Mouse (Mus musculus) mature B cell (primary cell): ENCODE data around the gene Pglyrp1.

Source experiments
- in situ Hi-C: fragments of 300-500 bp; cut with MboI; formaldehyde crosslinking; loops from 2 replicates; pipeline ENCODE4 v1.14.3; 2019

Gene Pglyrp1

DNA sequence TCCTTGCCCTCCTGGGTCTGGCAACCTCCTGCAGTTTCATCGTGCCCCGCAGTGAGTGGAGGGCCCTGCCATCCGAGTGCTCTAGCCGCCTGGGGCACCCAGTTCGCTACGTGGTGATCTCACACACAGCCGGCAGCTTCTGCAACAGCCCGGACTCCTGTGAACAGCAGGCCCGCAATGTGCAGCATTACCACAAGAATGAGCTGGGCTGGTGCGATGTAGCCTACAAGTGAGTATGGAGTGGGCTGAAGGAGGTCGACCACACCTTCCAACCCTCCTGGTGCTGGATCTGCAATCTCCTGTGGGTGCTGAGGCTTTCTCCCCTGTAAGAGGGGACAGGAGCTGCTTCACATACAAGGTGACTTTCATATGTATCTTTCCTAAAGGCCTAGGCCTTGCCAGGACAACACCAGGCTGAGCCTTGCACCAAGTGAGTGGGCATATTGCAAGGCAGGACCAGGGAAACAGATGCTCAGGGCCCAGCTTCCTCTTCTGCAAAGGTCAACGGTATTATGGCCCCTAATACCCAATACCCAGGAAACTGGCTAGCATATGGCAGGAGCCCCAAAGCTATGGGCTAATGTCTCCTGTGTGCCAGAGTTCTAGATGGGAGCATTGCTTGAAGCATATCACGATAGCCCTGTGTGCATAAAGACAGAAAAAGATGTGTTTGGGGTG is 13.8 kb downstream of the Pglyrp1 start:
- in situ Hi-C loops = no loop called here

DNA sequence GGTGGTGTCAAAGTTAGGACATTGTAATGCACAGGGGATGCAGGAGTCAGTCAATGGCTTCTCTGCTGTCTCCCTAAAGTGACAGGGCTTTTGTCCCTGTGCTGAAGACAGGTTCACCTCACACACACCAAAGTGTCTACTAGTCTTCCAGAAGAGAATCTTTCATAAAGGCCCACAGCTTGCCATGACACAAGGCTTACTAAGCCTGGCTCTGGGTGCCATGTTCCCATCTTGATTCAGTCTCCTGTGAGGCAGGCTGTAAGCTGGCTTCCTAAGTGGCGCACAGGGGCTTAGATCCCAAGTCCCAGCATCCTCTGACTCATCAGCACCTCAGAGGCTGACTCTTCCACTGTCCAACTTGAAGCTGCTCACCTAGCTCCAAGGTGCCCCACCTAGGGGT is 15.8 kb downstream of the Pglyrp1 start:
- in situ Hi-C loops = no loop called here

DNA sequence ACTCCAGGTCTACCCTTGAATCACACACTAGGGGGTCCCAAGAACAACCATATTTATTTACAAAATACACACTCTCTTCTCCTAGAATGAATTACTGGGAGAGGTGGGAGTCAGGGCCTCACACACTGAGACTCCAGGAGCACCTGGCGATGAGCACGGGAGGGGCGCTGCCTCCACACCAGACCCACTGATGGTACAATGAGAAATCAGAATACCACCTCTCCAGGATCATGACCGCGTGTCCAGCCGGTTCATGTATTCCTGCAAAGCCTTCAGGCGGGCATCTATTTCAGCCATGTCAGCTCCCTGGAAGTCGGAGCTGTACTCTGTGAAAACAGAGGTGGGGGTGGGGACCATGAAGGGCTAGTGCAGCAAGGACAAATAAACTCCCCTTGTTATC is 19.7 kb downstream of the Pglyrp1 start:
- in situ Hi-C loops = no loop called here

DNA sequence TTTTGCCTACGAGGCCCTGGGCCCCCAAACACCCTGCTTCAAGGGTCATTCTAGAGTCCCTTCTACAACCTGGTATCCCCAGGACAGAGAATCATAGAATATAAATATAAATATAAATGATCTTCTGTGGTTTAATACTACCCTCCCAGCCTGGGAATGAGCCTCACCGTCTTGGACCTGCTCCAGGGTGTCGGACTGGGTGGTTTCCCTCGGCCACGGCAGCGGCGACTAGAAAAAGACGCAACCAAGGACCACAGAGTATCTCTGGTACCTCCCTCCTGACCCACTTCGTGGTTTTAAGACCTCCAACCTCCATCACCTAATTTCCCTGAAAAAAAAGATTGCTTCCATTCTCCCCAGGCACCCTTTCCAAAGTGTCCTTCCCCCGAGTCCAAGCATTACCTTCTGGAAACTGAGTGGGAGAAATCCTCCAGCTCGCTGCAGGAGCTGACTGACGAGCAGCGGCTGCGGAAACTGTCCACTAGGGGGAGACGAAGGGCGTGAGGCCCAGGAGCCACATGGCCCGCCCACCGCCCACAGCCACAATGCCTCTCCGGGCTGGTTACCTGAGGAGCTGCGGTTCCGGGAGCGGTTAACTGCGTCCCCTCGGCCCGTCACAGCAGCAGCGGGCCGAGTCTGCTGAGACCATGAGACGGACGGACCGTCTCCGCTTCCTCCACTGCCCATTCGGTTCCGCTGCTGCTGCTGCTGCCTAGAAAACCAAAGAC is 20.9 kb downstream of the Pglyrp1 start:
- in situ Hi-C loops = no loop called here

DNA sequence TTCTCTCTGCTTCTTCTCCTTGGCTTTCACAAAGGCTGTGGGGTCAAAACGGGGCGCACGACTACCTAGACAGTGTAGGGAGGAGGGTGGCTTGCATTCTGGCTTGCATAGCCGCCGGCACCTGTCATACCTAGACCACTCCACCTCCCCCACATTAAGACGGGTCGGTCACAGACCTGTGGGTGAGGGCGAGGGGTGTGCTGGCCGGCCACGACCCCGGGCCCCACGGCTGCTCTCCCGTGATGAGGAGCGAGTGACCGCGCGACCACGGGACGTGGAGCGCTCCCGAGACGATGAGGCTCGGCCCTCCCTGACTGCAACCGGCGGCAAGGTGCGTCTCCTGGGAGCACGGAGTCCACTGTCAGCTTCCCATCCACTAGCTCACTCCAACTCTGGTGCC is 21.9 kb downstream of the Pglyrp1 start:
- in situ Hi-C loops = no loop called here

DNA sequence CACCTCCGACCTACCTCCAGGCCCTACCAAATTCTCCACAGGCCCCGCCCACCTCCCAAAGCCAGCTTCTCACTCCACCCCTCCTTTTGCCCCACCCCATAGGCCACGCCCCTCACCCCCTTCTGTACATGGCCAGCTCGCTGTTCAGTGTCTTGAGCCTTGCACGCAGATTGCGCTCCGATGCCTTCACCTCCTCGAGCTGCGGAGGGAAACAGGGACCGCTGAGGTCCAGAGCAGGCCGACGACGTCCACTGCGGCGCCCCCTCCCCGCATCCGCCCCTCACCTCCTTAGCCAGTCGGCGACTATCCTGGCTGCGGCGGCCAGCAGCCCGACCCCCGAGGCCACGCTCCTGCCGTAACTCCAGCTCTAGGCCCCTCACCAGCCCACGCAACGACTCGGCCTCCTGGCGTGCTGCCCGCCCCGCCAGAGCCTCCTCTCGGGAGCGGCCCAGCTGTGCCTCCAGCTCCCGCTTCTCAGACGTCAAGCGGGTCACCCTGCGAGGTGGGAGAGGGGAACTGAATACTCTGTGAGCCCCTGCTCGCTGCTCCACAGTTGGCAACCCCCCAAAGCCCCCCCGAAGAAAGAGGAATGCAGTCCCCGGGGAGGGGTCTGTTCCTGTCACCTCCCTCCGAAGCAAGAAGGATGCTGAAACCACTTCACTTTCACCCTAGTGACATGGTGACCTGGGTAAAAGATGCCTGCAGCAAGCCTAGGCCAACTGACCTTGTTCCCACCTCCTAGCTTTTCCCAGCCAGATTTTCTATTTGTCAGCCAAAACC is 22.7 kb downstream of the Pglyrp1 start:
- in situ Hi-C loops = no loop called here

DNA sequence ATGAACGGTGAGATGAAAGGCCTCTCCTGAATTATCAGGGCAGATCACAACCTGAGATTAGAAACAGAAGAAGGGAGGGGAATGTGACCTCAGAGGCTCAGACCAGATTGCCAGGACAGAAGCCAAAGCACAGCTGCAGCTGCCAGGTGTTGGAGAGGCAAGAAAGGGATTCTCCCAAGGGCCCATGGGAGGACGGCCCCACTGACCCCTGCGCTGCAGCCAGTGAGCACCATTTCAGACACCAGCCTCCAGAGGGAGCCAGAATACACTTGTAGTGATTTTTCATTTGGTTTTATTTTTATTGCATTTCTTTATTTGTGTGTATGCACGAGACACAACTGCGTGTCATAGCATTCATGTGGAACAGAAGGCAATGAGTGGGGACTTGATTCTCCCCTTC is 25.4 kb downstream of the Pglyrp1 start:
- in situ Hi-C loops = no loop called here

DNA sequence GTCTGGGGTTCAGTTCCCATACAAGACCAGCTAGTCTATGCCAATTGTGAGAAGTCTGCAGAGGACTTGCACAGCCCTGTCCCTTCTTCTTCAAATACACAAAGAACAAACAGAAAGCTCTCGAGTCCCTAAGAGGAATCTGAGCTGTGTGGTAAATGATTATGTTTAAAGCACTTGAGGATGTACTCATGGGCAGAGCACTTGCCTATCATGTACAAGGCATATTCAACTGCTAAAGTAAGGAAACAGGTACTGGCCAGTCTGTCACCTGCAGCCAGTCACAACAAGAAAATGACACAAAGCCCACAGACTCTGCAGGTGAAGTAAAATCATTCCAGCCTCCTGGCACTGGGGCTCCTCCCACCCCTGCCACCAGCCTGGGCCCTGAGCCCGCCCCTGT is 29.4 kb downstream of the Pglyrp1 start:
- in situ Hi-C loops = no loop called here

DNA sequence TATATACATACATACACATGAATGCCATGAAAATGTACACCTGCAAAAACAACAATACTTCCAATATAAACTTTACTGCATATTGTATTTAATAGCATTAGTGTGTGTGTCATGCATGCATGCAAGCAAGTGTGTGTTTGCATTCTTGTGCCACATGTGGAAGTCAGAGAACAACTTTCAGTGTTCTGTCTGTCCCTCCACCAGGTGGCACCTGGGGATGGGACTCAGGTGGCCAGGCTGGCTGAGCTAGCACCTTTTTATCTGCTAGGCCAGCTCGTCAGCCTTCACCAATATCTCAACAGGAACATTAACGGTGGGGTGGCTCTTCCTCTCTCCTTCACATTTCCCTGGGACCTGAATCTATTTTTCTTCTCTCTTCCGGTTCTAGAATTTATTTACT is 31.4 kb downstream of the Pglyrp1 start:
- in situ Hi-C loops = no loop called here

DNA sequence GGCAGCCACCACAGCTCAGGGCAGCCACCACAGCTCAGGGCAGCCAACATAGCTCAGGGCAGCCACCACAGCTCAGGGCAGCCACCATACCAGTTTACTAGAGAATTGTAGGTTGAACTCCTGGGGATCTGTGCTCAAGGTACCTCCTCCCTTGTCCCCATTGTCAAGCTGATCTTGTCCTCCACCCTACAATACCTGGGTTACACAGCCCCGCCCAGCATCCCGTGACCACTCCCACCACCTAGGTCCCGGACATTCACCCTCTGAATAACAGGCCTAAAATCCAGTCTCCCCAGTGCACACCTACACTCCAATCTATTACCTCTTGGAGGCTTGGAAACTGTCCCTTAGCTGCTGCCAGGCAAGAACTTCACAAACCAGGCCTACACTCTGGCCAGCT is 33.8 kb downstream of the Pglyrp1 start:
- in situ Hi-C loops = no loop called here

DNA sequence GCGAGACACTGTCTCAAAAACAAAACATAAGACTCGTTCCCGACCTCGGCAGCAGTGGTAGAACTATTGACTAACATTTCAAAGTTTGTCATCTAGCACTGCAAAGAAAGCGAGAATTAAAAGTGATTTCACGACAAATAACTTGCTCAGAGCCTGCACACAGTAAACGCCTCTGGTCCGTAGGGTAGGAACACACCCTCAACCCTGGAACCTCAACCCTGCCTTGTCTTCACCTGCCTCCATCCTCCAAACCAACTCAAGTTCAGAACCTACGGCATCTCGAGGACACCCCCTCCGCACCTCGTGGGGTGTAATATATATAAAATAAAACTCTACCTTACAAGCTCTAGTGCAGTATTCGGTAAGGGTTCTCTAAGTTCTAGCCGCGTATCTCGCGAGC is 38.7 kb downstream of the Pglyrp1 start:
- in situ Hi-C loops = no loop called here

DNA sequence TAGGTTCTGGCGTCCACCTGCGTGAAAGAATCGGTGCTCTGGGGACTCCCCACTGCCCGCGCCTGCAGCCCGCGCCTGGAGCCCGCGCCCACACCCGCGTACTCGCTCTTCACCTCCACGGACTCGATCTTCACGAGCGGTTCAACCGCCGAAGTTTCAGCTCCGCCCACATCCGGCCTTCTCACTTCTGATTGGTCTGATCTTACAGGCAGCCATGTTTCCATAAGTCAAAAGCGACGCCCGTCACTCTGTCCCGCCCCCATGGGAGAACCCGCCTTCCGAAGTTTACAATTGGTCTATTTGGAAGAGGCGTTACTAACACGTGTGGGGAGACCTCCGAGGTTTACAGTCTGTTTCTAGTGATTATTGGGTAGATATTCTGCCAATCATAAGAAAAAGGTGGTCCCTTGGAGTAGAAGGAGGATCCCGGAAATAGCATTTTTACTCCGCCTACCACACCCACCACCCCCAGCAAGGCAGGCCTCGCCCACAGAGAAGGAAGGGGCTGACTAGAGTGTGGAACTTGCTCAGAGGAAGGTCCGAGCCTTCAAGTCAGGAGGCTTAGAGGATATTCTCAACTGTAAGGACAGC is 39.2 kb downstream of the Pglyrp1 start, which contains the start of gene Ccdc61:
Ccdc61 (minus strand) TSS at position 175 of the 591 bp plus-strand sequence.
- in situ Hi-C loops = no loop called here

DNA sequence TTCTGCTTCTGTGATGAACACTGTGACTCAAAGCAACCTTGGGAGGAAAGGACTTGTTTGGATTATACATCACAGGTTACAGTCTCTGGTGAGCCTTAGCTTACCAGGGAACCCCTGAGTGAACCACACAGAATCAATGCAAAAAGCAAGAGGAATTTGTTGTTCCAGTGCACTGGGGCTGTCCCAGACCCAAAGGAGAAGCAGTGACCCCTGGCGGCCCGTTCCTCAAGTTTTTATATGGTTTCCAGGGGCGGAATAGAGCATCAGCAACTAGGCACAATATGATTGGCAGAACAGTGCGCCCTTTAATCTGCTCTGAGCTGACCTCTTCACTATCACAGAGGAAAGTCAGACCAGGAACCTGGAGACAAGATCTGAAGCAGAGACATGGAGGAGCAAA is 45.1 kb downstream of the Pglyrp1 start:
- in situ Hi-C loops = no loop called here

DNA sequence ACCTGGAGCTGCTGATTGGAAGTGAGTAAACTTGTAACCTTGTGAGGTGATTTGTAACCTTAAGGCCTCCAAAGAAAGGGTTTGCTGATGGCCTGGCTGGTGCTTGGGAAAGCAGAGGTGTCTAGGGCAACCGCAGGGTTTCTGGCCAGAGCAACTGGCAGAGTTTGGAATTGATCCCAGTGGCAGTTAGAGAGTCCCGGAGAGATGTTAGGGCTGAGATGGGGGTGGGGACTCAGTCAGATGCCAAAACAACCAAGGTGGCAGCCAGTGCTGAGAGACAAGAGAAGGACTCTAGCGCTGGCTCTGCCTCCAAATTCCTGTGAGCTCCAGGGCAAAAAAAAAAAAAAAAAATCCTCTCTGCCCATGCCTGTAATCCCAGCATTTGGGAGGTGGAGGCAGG is 46.8 kb downstream of the Pglyrp1 start:
- in situ Hi-C loops = no loop called here

DNA sequence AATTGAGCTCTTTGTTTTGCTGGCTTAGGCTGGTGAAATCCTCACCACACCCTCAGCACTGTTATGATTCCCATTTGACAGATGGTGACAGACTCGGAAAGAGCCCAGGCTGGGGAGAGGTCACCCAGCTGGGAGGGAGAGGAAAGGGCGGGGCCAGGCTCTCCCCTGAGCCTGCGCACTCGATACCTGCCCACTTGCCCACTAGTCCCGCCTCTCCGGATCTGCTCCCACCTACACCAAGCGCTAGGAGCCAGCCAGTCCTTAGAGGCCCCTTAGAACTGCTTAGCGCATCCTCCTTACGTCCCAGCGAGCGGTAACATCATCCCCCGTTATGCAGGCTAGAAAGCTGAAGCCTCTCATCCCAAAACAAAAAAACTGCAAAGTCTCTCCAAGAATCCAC is 49.9 kb downstream of the Pglyrp1 start:
- in situ Hi-C loops = no loop called here

DNA sequence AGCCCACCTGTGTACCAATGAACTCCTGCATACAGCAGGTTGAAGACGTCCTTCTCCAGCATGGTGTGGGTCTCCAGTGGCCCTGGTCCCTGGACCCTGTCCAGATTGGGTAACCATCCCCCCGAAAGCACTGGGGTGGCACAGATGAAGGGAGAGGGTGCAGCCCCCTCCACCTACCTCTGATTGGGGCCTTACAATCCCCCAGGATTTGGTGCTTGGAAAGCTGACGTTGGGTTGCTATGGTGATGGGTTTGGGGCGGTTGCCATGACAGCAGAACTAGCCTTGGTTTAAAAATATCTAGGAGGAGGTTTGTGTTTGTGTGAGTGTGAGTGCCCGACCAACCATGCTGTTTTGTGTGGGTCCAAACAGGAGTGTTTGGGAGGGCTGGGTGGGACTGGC is 51.7 kb downstream of the Pglyrp1 start:
- in situ Hi-C loops = no loop called here

DNA sequence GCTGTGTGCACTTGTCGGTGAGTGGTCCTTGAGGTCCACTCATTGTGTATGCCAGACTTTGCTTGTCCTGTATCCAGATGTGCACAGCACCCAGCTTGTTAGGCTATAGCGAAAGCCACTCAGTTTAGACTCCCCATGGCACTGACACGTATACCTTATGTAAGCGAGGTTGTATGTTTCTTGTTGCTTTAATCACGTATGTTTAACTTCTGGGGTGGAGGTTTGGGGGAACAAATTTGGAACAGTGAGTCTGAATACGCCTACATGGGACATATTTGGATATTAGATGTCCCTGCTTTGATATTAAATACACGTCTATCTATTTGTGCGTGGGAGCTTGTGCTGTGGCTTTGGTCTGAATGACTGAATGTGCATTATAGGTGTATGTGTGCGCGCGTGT is 52.1 kb downstream of the Pglyrp1 start:
- in situ Hi-C loops = no loop called here

DNA sequence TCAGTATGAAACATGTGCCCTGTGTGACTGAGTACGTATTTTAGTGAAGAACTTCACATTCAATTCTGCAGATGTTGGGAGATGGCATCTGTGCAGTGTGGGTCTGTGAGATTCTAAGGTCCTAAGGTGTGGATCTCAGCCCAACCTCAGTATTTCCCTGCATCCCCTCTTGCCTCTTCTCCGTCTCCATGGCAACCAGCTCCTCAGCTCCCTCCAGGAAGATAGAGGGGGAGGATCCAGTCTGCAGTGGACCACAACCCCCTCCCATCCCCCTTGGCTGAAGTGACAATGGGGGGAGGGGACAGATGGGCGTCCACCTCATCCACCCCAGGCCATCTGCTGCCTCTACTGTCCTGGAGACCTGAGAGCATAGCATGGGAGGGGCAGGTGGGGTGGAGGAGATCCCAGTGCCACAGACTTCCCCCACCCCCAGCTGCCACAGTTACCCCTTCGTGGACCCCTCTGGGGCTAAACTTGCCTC is 52.6 kb downstream of the Pglyrp1 start:
- in situ Hi-C loops = no loop called here

DNA sequence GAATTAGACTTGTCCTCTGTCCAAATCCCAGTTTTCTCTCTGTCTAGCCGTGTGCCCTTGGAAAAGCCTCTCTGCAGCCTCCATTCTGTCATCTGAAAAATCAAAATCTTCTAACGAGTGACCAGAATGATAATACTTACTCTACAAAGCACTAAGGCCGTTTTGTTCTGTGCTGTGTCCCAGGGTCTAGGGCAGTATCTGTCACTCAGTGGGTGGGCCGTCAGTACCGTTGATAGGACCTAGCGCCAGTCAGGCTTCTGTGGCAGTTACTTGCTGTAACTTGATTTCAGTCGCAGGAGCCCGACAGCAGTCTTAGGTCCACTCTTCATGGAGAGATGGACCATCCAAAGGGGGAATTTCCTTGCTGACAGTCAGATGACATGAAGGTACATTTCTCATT is 53.2 kb downstream of the Pglyrp1 start:
- in situ Hi-C loops = no loop called here

DNA sequence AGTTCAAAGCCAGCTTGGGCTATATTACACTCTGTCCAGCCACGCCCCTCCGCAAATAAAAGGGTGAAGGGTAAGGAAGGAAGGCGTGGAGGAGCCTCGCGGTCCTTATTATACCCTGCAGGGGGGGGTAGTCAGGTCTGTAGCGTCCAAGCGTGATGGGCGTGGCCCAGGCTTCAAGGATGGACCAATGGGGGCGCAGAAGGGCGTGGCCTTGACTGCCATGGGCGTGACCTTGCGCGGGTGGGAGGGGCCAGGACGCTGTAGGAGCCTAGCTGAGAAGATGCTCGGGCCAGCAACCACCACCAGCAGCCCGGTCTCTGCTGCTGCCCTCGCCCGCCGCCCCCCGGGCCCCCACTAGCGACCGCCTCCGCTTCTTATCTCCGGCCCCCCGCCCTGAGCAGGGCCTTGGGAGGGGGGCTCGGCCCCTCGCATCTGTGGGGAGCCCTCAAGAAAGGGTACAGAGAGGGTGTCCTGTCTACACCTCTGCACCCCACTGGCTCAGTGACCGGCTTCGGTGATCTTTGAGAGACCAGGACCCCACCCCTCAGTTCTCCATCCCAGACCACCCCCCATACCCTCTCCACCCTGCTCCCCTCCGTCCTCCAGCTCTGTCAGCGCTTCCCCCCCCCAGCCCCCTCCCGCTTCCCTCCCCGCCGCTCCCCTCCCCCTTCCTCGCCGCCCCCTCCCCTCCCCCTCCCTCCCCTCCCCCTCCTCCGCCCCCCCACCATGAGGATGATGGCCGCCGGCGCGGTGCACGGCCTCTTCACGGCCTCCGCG is 54.2 kb downstream of the Pglyrp1 start, which contains the start of gene Nova2:
Nova2 (plus strand) TSS at position 727 of the 777 bp plus-strand sequence.
- in situ Hi-C loops = no loop called here

DNA sequence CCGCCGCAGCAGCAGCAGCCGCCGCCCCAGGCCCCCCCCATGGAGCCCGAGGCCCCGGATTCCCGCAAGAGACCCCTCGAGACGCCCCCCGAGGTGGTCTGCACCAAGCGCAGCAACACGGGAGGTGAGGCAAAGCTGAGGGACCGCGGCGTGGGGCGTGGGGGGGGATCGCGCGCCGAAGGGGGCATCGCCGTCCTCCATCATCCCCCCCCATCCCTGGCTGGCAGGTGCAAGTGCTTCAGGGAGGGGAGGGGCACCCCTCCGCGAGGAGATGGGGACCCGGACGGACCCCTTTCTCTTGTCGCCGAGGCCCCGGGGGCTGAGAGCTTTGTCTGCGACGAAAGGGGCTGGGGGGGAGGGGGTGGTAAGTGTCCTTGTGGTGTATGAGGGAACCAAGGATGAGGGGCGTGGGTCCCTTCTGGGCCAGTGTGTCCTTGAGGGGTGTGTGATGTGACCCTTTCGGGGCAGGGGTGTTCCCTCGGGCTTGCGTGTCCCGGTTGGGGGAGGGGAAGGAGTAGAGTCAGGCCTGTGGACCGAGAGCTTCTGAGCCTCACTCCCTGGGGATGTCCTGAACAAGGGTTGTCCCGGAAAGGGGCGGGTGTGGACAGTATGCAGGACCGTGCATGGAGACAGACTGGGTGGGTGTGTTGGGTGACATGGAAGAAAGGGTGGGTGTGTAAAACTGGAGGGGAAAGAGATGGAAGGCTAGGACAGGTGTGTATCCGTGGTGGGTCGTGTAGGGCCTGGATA is 55.1 kb downstream of the Pglyrp1 start:
- in situ Hi-C loops = no loop called here
